Mouse (Mus musculus) thymus, adult 2 months (tissue): ENCODE results near the gene Nelfcd.

Source experiments
- CTCF ChIP-seq: fragments of 200-500 bp; IDR thresholded peaks from 2 replicates; pipeline ENCODE4 v1.5.1; 2012; ENCODE audit warnings: mild to moderate bottlenecking, control low read depth, low read length, moderate library complexity, borderline replicate concordance; ENCODE audit not compliant: control insufficient read depth, poor library complexity, insufficient read depth; ENCODE audit errors: extremely low read depth
- POLR2A ChIP-seq: fragments of 200-500 bp; IDR thresholded peaks from 2 replicates; pipeline ENCODE4 v1.6.1; 2012; ENCODE audit warnings: mild to moderate bottlenecking, low read length, control low read depth, moderate library complexity; ENCODE audit not compliant: control insufficient read depth, poor library complexity, insufficient read depth; ENCODE audit errors: extremely low read depth

DNA sequence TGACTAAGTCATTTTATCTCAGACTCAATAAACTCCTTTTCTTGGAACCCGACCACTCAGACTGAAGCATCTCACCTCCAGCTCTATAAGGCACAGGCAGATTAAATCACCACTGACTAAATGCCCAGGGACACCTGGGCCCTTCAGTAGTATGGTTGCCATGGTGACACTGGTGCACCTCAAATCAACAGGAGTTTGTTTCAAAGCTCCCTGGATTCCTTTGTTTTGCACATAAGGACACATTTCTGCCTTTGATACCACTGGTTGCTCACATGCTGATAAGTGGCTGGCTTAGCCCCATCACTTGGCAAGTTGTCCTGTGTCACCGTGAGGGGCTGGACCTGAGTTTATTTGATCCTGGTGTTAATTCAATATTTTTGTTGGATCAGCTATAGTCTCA is 43.8 kb downstream of the Nelfcd start:
- no peak for TF ChIP-seq CTCF
- no peak for TF ChIP-seq POLR2A
